ENCODE assay signal across 28 mouse cellular contexts in the genomic region with DNA sequence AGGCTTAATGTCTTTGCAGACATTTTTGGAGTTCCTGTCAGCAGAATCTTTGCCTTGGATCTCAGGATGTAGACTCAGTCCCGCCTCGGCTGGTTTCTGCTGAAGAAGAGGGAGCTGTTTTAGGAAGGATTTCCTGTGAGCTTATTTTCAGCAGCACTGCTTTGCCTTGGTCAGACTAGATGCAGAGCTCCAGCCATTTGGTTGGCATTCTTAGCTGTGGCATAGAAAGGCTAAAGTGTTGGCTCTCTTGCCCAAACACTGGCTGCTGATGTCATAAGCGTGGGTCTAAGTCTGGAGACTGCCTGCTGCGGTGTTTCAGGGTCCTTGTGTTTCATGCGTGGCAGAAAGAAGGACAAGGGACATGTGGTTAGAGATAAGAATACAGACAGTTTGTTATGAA.
A peak's percentile ranks its signal among the peaks of the same experiment; 100 is the strongest.
DNase-seq lines count a peak whose midpoint lies in the region; ATAC-seq and TF ChIP-seq lines count a peak whose summit lies in the region.
"Had no signal": no experiment of that assay in that cellular context is flagged by ENCODE, and none has a peak within 500 bp of the region (broad histone marks: within the 10 kb centered on the region; RNA-seq: fewer than 3 reads in every experiment).

No protein-coding gene starts in this region.

- H3K36me3 ChIP-seq in intestine, embryonic 14.5 days (ENCODE audit: control insufficient read depth, insufficient read depth, low read length) = no peaks in the 10 kb centered on the region
- H3K36me3 ChIP-seq in intestine, postnatal 0 days (ENCODE audit: control insufficient read depth, insufficient read depth) = no peaks in the 10 kb centered on the region
- H3K36me3 ChIP-seq in testis, adult 2 months (ENCODE audit: control insufficient read depth, insufficient read depth, low read length) = no peaks in the 10 kb centered on the region
- H3K36me3 ChIP-seq: embryonic facial prominence, embryonic 10.5 days; embryonic facial prominence, embryonic 13.5 days; forebrain, embryonic 12.5 days; forebrain, embryonic 15.5 days; heart, embryonic 13.5 days; hindbrain, embryonic 12.5 days; hindbrain, embryonic 15.5 days; intestine, embryonic 15.5 days had no signal

- ATAC-seq in intestine, embryonic 14.5 days (replicated peaks; ENCODE audit: low FRiP score, low TSS enrichment, low read depth) = no peak
- no peak for ATAC-seq in intestine, postnatal 0 days
- ATAC-seq: CD4-positive, CD25-positive, alpha-beta regulatory T cell, adult 4 months; forebrain, embryonic 15.5 days; intestine, embryonic 15.5 days had no signal

- TF ChIP-seq POLR2A in testis, adult 2 months (IDR thresholded peaks at IDR 0.05; ENCODE audit: control insufficient read depth, low read depth, low read length) = no peak

- TF ChIP-seq CTCF in intestine, postnatal 0 days (IDR thresholded peaks at IDR 0.05; ENCODE audit: low read depth) = no peak
- no peak for TF ChIP-seq CTCF in testis, adult 2 months (IDR thresholded peaks at IDR 0.05; ENCODE audit: control insufficient read depth, insufficient read depth, insufficient replicate concordance, low read depth, low read length)

- no peak overlapping the region for H3K9ac ChIP-seq in intestine, embryonic 14.5 days (ENCODE audit: low read length)
- H3K9ac ChIP-seq in intestine, postnatal 0 days (ENCODE audit: low read depth, low read length) = no peak overlapping the region
- H3K9ac ChIP-seq: embryonic facial prominence, embryonic 13.5 days; forebrain, embryonic 12.5 days; forebrain, embryonic 15.5 days; heart, embryonic 13.5 days; hindbrain, embryonic 12.5 days; hindbrain, embryonic 15.5 days; intestine, embryonic 15.5 days had no signal

- H3K4me1 ChIP-seq in intestine, embryonic 14.5 days (replicated peaks; ENCODE audit: control insufficient read depth, insufficient read depth, low read length) = no peaks in the 10 kb centered on the region
- no peaks in the 10 kb centered on the region for H3K4me1 ChIP-seq in intestine, postnatal 0 days (replicated peaks; ENCODE audit: control insufficient read depth, insufficient read depth, low read length)
- H3K4me1 ChIP-seq in testis, adult 2 months (ENCODE audit: control insufficient read depth, insufficient read depth, low read length) = peaks cover 6% of the 10 kb centered on the region
- H3K4me1 ChIP-seq: embryonic facial prominence, embryonic 10.5 days; embryonic facial prominence, embryonic 13.5 days; forebrain, embryonic 15.5 days; heart, embryonic 13.5 days; hindbrain, embryonic 12.5 days; hindbrain, embryonic 15.5 days; intestine, embryonic 15.5 days had no signal

- DNase-seq in frontal cortex, postnatal 36 days (ENCODE audit: low spot score in 2 of 2) = peak; percentile 13 to 16
- DNase-seq in frontal cortex, postnatal 14 days (ENCODE audit: low spot score in 2 of 2) = no peak
- DNase-seq in intestine, embryonic 14.5 days (ENCODE audit: low spot score) = peak; percentile 9
- DNase-seq in testis, postnatal 14 days (ENCODE audit: low spot score) = no peak
- peak; percentile 40 for DNase-seq in telencephalon, adult 2 months (ENCODE audit: low read depth, low spot score)
- no peak for DNase-seq in yolk sac, embryonic 10.5 days (ENCODE audit: low spot score)
- DNase-seq: adrenal gland, adult 2 months; adrenal gland, postnatal 25 days; cerebellum, adult 18-20 months; cerebellum, adult 9-10 months; cerebellum, postnatal 25 days; embryo, embryonic 11 days; gastrocnemius, postnatal 10 days; gastrocnemius, postnatal 36 days; heart, postnatal 14 days; kidney, adult 18-20 months had no signal

- H3K27me3 ChIP-seq in intestine, embryonic 14.5 days (replicated peaks; ENCODE audit: control insufficient read depth, insufficient read depth, low read length) = no peaks in the 10 kb centered on the region
- no peaks in the 10 kb centered on the region for H3K27me3 ChIP-seq in intestine, postnatal 0 days (replicated peaks; ENCODE audit: control insufficient read depth, insufficient read depth, low read length)
- H3K27me3 ChIP-seq in testis, adult 2 months (ENCODE audit: control insufficient read depth, insufficient read depth, low read length) = no peaks in the 10 kb centered on the region; the same call in 1 of the 2 replicates
- H3K27me3 ChIP-seq: forebrain, embryonic 12.5 days; forebrain, embryonic 15.5 days; heart, embryonic 13.5 days; hindbrain, embryonic 12.5 days; hindbrain, embryonic 15.5 days; intestine, embryonic 15.5 days had no signal

- no peak overlapping the region for H3K4me2 ChIP-seq in intestine, embryonic 14.5 days (ENCODE audit: low read length)
- H3K4me2 ChIP-seq in intestine, postnatal 0 days (replicated peaks; ENCODE audit: low read depth) = no peak overlapping the region
- H3K4me2 ChIP-seq: embryonic facial prominence, embryonic 13.5 days; forebrain, embryonic 12.5 days; forebrain, embryonic 15.5 days; heart, embryonic 13.5 days; hindbrain, embryonic 12.5 days; hindbrain, embryonic 15.5 days; intestine, embryonic 15.5 days had no signal

- no peak overlapping the region for H3K27ac ChIP-seq in intestine, embryonic 14.5 days (ENCODE audit: low read depth)
- H3K27ac ChIP-seq in intestine, postnatal 0 days (ENCODE audit: low read depth, low read length) = no peak overlapping the region
- H3K27ac ChIP-seq in testis, adult 2 months (ENCODE audit: control insufficient read depth, insufficient read depth, low read depth, low read length) = no peak overlapping the region
- H3K27ac ChIP-seq: embryonic facial prominence, embryonic 10.5 days; embryonic facial prominence, embryonic 13.5 days; forebrain, embryonic 12.5 days; forebrain, embryonic 15.5 days; heart, embryonic 13.5 days; hindbrain, embryonic 12.5 days; hindbrain, embryonic 15.5 days; intestine, embryonic 15.5 days had no signal

- H3K9me3 ChIP-seq in intestine, embryonic 14.5 days (ENCODE audit: control insufficient read depth, low read length) = no peaks in the 10 kb centered on the region
- H3K9me3 ChIP-seq in intestine, postnatal 0 days (ENCODE audit: control insufficient read depth) = no peaks in the 10 kb centered on the region
- H3K9me3 ChIP-seq: embryonic facial prominence, embryonic 10.5 days; embryonic facial prominence, embryonic 13.5 days; forebrain, embryonic 12.5 days; forebrain, embryonic 15.5 days; heart, embryonic 13.5 days; hindbrain, embryonic 12.5 days; hindbrain, embryonic 15.5 days; intestine, embryonic 15.5 days had no signal

- H3K4me3 ChIP-seq in intestine, embryonic 14.5 days (ENCODE audit: low read depth, low read length) = no peak overlapping the region
- no peak overlapping the region for H3K4me3 ChIP-seq in intestine, postnatal 0 days (ENCODE audit: low read depth, low read length)
- peak overlapping the region; percentile 44 for H3K4me3 ChIP-seq in testis, adult 2 months (ENCODE audit: control insufficient read depth, low read depth, low read length)
- H3K4me3 ChIP-seq: embryonic facial prominence, embryonic 10.5 days; embryonic facial prominence, embryonic 13.5 days; erythroblast, embryonic 14.5 days; forebrain, embryonic 12.5 days; forebrain, embryonic 15.5 days; heart, embryonic 13.5 days; hindbrain, embryonic 12.5 days; hindbrain, embryonic 15.5 days; intestine, embryonic 15.5 days had no signal

- WGBS in intestine, embryonic 14.5 days = 88% methylated on average over 5 of the region's 5 CpGs
- WGBS in intestine, postnatal 0 days = 86% methylated on average over 5 of the region's 5 CpGs

Comparison
In these comparisons a context has a peak if more than half of its experiments do, and no peak if none do; other contexts are left out.
1. DNase-seq: peak in frontal cortex, postnatal 36 days (2 of 2), intestine, embryonic 14.5 days (single experiment) and telencephalon, adult 2 months (single experiment); none in frontal cortex, postnatal 14 days (0 of 2), testis, postnatal 14 days (single experiment) and yolk sac, embryonic 10.5 days (single experiment).